ENCODE assay signal across 6 mouse cellular contexts in genomic region chr3:21735688-21736087, GRCm38 (mm10).
DNase-seq lines count a peak whose midpoint lies in the region; ATAC-seq and TF ChIP-seq lines count a peak whose summit lies in the region.
"Not testable (repeated sequence)": the region's sequence is repeated elsewhere in the genome, so short reads cannot be mapped to it uniquely, and the experiment has no call there.

No protein-coding gene starts in this region.

- H3K27ac ChIP-seq in CH12.LX (ENCODE audit: insufficient read depth, low read depth); MEL (ENCODE audit: control insufficient read depth, low read depth, low read length): not testable (repeated sequence)

- H3K4me1 ChIP-seq in CH12.LX (ENCODE audit: control insufficient read depth in 1 of 2, insufficient read depth in 2 of 2); MEL (ENCODE audit: control insufficient read depth in 1 of 2, insufficient read depth in 2 of 2, low read length in 2 of 2): not testable (repeated sequence)

- not testable (repeated sequence) for H3K27me3 ChIP-seq in CH12.LX (replicated peaks); MEL (ENCODE audit: control insufficient read depth in 1 of 2, insufficient read depth in 2 of 2, low read length in 2 of 2)

- TF ChIP-seq RAD21 in CH12.LX (IDR thresholded peaks at IDR 0.05; ENCODE audit: low read depth, low read length); MEL (IDR thresholded peaks at IDR 0.05; ENCODE audit: low read depth, low read length): not testable (repeated sequence)

- DNase-seq in A20 (ENCODE audit: low read depth, low spot score) (peak; percentile 70), CH12.LX (ENCODE audit: extremely low read depth) (peak; percentile 20), MEL (ENCODE audit: low read depth, low spot score) (peak; percentile 65), R1 (ENCODE audit: low read depth, low spot score) (peak; percentile 52)
- DNase-seq in c-Kit-positive CD71-negative TER-119-negative erythroid progenitor cells, embryonic 14.5 days (ENCODE audit: low read depth), result peak; percentile 1

- not testable (repeated sequence) for TF ChIP-seq CTCF in CH12.LX (conservative IDR thresholded peaks at IDR 0.05 in 1 of 2, IDR thresholded peaks at IDR 0.05 in 1 of 2; ENCODE audit: low read depth in 2 of 2, low read length in 2 of 2); MEL (IDR thresholded peaks at IDR 0.05 in 2 of 3, conservative IDR thresholded peaks at IDR 0.05 in 1 of 3; ENCODE audit: control insufficient read depth in 1 of 3, insufficient read depth in 1 of 3, low read depth in 2 of 3, low read length in 3 of 3, poor library complexity in 1 of 3, severe bottlenecking in 1 of 3)

- peak; percentile 61 for ATAC-seq in megakaryocyte progenitor cell, adult 5-6 weeks (replicated peaks; ENCODE audit: poor library complexity)

- in situ Hi-C loops in CH12.LX (cut with MboI; ENCODE audit: low pct_ligation_motif_present, low pct_unique_long_range_greater_than_20kb, low sequenced_read_pairs), result not testable (repeated sequence)

- TF ChIP-seq EP300 in CH12.LX (IDR thresholded peaks at IDR 0.05; ENCODE audit: low read length), result not testable (repeated sequence)
- 0 out of 4 replicates have a peak, but pooled peaks of 1 of the 2 experiments have one; percentile 29 for TF ChIP-seq EP300 in MEL (IDR thresholded peaks at IDR 0.05; ENCODE audit: low read depth in 1 of 2, low read length in 2 of 2)

- peaks cover 24% of the 10 kb centered on the region for H3K9me3 ChIP-seq in CH12.LX (replicated peaks; ENCODE audit: low read length)
- H3K9me3 ChIP-seq in MEL (replicated peaks; ENCODE audit: insufficient read depth, low read length), result not testable (repeated sequence)

- H3K4me2 ChIP-seq in CH12.LX (ENCODE audit: insufficient read depth, low read depth, poor library complexity, severe bottlenecking), result not testable (repeated sequence)

- H3K4me3 ChIP-seq in CH12.LX (replicated peaks in 1 of 3; ENCODE audit: low read depth in 2 of 3, low read length in 2 of 3, poor library complexity in 1 of 3); MEL (ENCODE audit: control insufficient read depth in 1 of 2, insufficient read depth in 1 of 2, low read depth in 2 of 2, low read length in 2 of 2): not testable (repeated sequence)

- H3K36me3 ChIP-seq in CH12.LX (replicated peaks in 1 of 2; ENCODE audit: control insufficient read depth in 1 of 2, insufficient read depth in 1 of 2, low read length in 1 of 2); MEL (ENCODE audit: control insufficient read depth in 1 of 2, insufficient read depth in 2 of 2, low read length in 2 of 2): not testable (repeated sequence)

- H3K9ac ChIP-seq in CH12.LX (ENCODE audit: insufficient read depth, low read depth); MEL (ENCODE audit: control insufficient read depth, low read depth, low read length, poor library complexity, severe bottlenecking): not testable (repeated sequence)

- not testable (repeated sequence) for TF ChIP-seq POLR2A in CH12.LX (IDR thresholded peaks at IDR 0.05; ENCODE audit: low read depth, low read length); MEL (IDR thresholded peaks at IDR 0.05; ENCODE audit: control insufficient read depth in 1 of 2, insufficient read depth in 1 of 2, low read depth in 1 of 2, low read length in 2 of 2, poor library complexity in 1 of 2)

- H3K79me2 ChIP-seq in CH12.LX (replicated peaks; ENCODE audit: control insufficient read depth, extremely low read depth, insufficient read depth, poor library complexity, severe bottlenecking); MEL (ENCODE audit: control insufficient read depth, insufficient read depth, low read length, poor library complexity): not testable (repeated sequence)

- dilution Hi-C loops in CH12.LX (cut with MboI; ENCODE audit: extremely low pct_ligation_motif_present, extremely low pct_unique_long_range_greater_than_20kb, low sequenced_read_pairs), result not testable (repeated sequence)

TF ChIP-seq in MEL, 35 proteins besides CTCF, POLR2A, EP300 and RAD21:
- TF ChIP-seq E2F4 (IDR thresholded peaks at IDR 0.05; ENCODE audit: borderline replicate concordance, low read depth, low read length), result peak; percentile 41; the same call in 1 of the 2 replicates

Comparison
In these comparisons a context has a peak if more than half of its experiments do, and no peak if none do; other contexts are left out.
1. DNase-seq: peak in every context shown above with its lines; median percentile 70 in A20; 65 in MEL; 52 in R1; 20 in CH12.LX; 1 in c-Kit-positive CD71-negative TER-119-negative erythroid progenitor cells, embryonic 14.5 days.